Comparison of ENCODE assay signal across 15 mouse cellular contexts in genomic region chr3:126335329-126335728, GRCm38 (mm10). TPM values are rescaled to one million over a fixed set of nuclear protein-coding genes. Genes with fewer than 3 reads are reported as not detected.
DNase-seq lines count a peak whose midpoint lies in the region.
"Had no signal": no experiment of that assay in that cellular context is flagged by ENCODE, and none has a peak within 500 bp of the region (broad histone marks: within the 10 kb centered on the region; RNA-seq: fewer than 3 reads in every experiment).

No protein-coding gene starts in this region.

- DNase-seq in cerebellum, postnatal 36 days: peak; percentile 4 to 12
- no peak for DNase-seq in cerebellum, adult 18-20 months
- peak; percentile 58 for DNase-seq in left cerebral cortex, postnatal 4 days
- no peak for DNase-seq in left cerebral cortex, postnatal 36 days (ENCODE audit: low spot score in 2 of 2)
- DNase-seq in Muller cell, postnatal 12 days (ENCODE audit: inconsistent ontology term): peak; percentile 25
- peak; percentile 23 for DNase-seq in lung, postnatal 10 days
- no peak for DNase-seq in thymus, postnatal 10 days (ENCODE audit: low spot score in 2 of 2)
- no peak for DNase-seq in layer of hippocampus, adult 9-10 months (ENCODE audit: low spot score)
- DNase-seq: adrenal gland, postnatal 14 days; gastrocnemius, postnatal 36 days; kidney, adult 9 months; layer of hippocampus, postnatal 36 days; midbrain, embryonic 14.5 days; thymus, postnatal 14 days had no signal

- intact Hi-C loops in left cerebral cortex, postnatal 4 days (cut with DNase I): no loop called here
- intact Hi-C loops in left cerebral cortex, postnatal 36 days (cut with DNase I): no loop called here

RNA-seq across cellular contexts. Expression of gene Arsj, which starts 28.2 kb away (rescaled TPM):
- total RNA-seq in left cerebral cortex, postnatal 4 days (2021): under 1 TPM; 0.68 to 0.72 TPM
- 1 to 10 TPM; 2.0 to 3.2 TPM for total RNA-seq in left cerebral cortex, postnatal 36 days (2021)
- total RNA-seq: hematopoietic stem cell, adult 5-6 weeks had no signal

Comparison
In these comparisons a context has a peak if more than half of its experiments do, and no peak if none do; other contexts are left out.
1. DNase-seq: peak in cerebellum, postnatal 36 days (2 of 2), left cerebral cortex, postnatal 4 days (single experiment), Muller cell, postnatal 12 days (single experiment) and lung, postnatal 10 days (single experiment); none in cerebellum, adult 18-20 months (0 of 2), left cerebral cortex, postnatal 36 days (0 of 2), thymus, postnatal 10 days (0 of 2) and layer of hippocampus, adult 9-10 months (single experiment).